In genomic region chr1:60097277-60098023, GRCm38 (mm10) we compare ENCODE assay signal across 8 mouse cellular contexts. TPM values are rescaled to one million over a fixed set of nuclear protein-coding genes. Genes with fewer than 3 reads are reported as not detected.
DNase-seq lines count a peak whose midpoint lies in the region; ATAC-seq and TF ChIP-seq lines count a peak whose summit lies in the region.

No protein-coding gene starts in this region.

- peaks cover 16% of the 10 kb centered on the region for H3K36me3 ChIP-seq in intestine, embryonic 14.5 days (ENCODE audit: control insufficient read depth, insufficient read depth, low read length)

- H3K4me2 ChIP-seq in intestine, embryonic 14.5 days (ENCODE audit: low read length) = peak overlapping the region; percentile 84

- peak; percentile 66 to 69 for DNase-seq in cerebellum, postnatal 36 days
- DNase-seq in gastrocnemius, adult 2 months = peak; percentile 71
- peak; percentile 82 for DNase-seq in intestine, embryonic 14.5 days (ENCODE audit: low spot score)
- peak; percentile 70 to 74 for DNase-seq in left cerebral cortex, postnatal 10 days (ENCODE audit: extremely low spot score in 1 of 2, low spot score in 2 of 2)
- peak; percentile 63 for DNase-seq in right cerebral cortex, postnatal 25 days
- peak; percentile 75 for DNase-seq in yolk sac, embryonic 10.5 days (ENCODE audit: low spot score)

- peak overlapping the region; percentile 91 for H3K4me3 ChIP-seq in gastrocnemius, adult 2 months
- peak overlapping the region; percentile 90 for H3K4me3 ChIP-seq in intestine, embryonic 14.5 days (ENCODE audit: low read depth, low read length)

- H3K27ac ChIP-seq in gastrocnemius, adult 2 months = peak overlapping the region; percentile 98
- H3K27ac ChIP-seq in intestine, embryonic 14.5 days (ENCODE audit: low read depth) = peak overlapping the region; percentile 98

- ATAC-seq in activated CD4-positive, CD25-positive, alpha-beta regulatory T cell, adult 4 months = peak; percentile 78
- peak; percentile 85 for ATAC-seq in intestine, embryonic 14.5 days (replicated peaks; ENCODE audit: low FRiP score, low TSS enrichment, low read depth)
- peak; percentile 76 for ATAC-seq in megakaryocyte progenitor cell, adult 5-6 weeks (replicated peaks; ENCODE audit: poor library complexity)

- H3K4me1 ChIP-seq in intestine, embryonic 14.5 days (replicated peaks; ENCODE audit: control insufficient read depth, insufficient read depth, low read length) = peaks cover 7% of the 10 kb centered on the region; the same call in 1 of the 2 replicates

- H3K9me3 ChIP-seq in intestine, embryonic 14.5 days (ENCODE audit: control insufficient read depth, low read length) = no peaks in the 10 kb centered on the region

- peak overlapping the region; percentile 91 for H3K9ac ChIP-seq in intestine, embryonic 14.5 days (ENCODE audit: low read length)

- no peak for TF ChIP-seq CTCF in gastrocnemius, adult 2 months (IDR thresholded peaks at IDR 0.05)

- WGBS in intestine, embryonic 14.5 days = under 1% methylated on average over 25 of the region's 25 CpGs

- intact Hi-C loops in gastrocnemius, adult 2 months (cut with DNase I) = loop anchor here (5.0 to 10.0 kb wide), 3 partner anchors 85 to 413 kb away; partner anchors contain the start of genes Nbeal1 and Nop58
- intact Hi-C loops in left cerebral cortex, postnatal 10 days (cut with DNase I) = no loop called here

- no peaks in the 10 kb centered on the region for H3K27me3 ChIP-seq in intestine, embryonic 14.5 days (replicated peaks; ENCODE audit: control insufficient read depth, insufficient read depth, low read length)

RNA-seq across cellular contexts. Expression of gene Carf, which starts 0.6 kb away (rescaled TPM):
- polyA plus RNA-seq in activated CD4-positive, CD25-positive, alpha-beta regulatory T cell, adult 4 months (2017; shearing (Covaris generic)) = 1 to 10 TPM; 6.8 to 8.7 TPM
- total RNA-seq in gastrocnemius, adult 2 months (2021) = 1 to 10 TPM; 3.9 to 6.5 TPM
- polyA plus RNA-seq in intestine, embryonic 14.5 days (2014; fragmentation: Nextera tagmentation; extraction: Ambion mirVana) = 6.7 and 7.7 TPM in 2 replicates
- total RNA-seq in left cerebral cortex, postnatal 10 days (2021) = 10 to 100 TPM; 26.7 to 27.1 TPM
- 11.4 and 13.2 TPM in 2 replicates for total RNA-seq in megakaryocyte progenitor cell, adult 5-6 weeks (2015)
- 5.4 and 9.9 TPM in 2 replicates for total RNA-seq in megakaryocyte progenitor cell, adult 5-6 weeks (2017)

RNA-seq across cellular contexts. Expression of gene Wdr12, which starts 1.0 kb away (rescaled TPM):
- polyA plus RNA-seq in activated CD4-positive, CD25-positive, alpha-beta regulatory T cell, adult 4 months (2017; shearing (Covaris generic)) = 10 to 100 TPM; 50.5 to 50.8 TPM
- 10 to 100 TPM; 12.7 to 13.8 TPM for total RNA-seq in gastrocnemius, adult 2 months (2021)
- 51.8 and 60.2 TPM in 2 replicates for polyA plus RNA-seq in intestine, embryonic 14.5 days (2014; fragmentation: Nextera tagmentation; extraction: Ambion mirVana)
- total RNA-seq in left cerebral cortex, postnatal 10 days (2021) = 10 to 100 TPM; 27.1 to 33.0 TPM
- total RNA-seq in megakaryocyte progenitor cell, adult 5-6 weeks (2015) = 71.3 and 84.9 TPM in 2 replicates
- total RNA-seq in megakaryocyte progenitor cell, adult 5-6 weeks (2017) = 107 and 151 TPM in 2 replicates

RNA-seq across cellular contexts. Expression of gene Ica1l, which starts 54.5 kb away (rescaled TPM):
- 1 to 10 TPM in 1 of 2 experiments, under 1 TPM in 1; 0.64 to 1.6 TPM for polyA plus RNA-seq in activated CD4-positive, CD25-positive, alpha-beta regulatory T cell, adult 4 months (2017; shearing (Covaris generic))
- under 1 TPM; 0.20 to 0.48 TPM for total RNA-seq in gastrocnemius, adult 2 months (2021)
- 0.80 and 1.9 TPM in 2 replicates for polyA plus RNA-seq in intestine, embryonic 14.5 days (2014; fragmentation: Nextera tagmentation; extraction: Ambion mirVana)
- 10 to 100 TPM; 43.2 to 47.4 TPM for total RNA-seq in left cerebral cortex, postnatal 10 days (2021)
- total RNA-seq in megakaryocyte progenitor cell, adult 5-6 weeks (2015) = 0.24 and 1.2 TPM in 2 replicates
- 0.64 and 1.0 TPM in 2 replicates for total RNA-seq in megakaryocyte progenitor cell, adult 5-6 weeks (2017)

Comparison
In these comparisons a context has a peak if more than half of its experiments do, and no peak if none do; other contexts are left out.
1. Peak in every context shown above with its lines: DNase-seq, ATAC-seq, H3K4me3 ChIP-seq and H3K27ac ChIP-seq.
2. RNA of gene Ica1l, which starts 54.5 kb away (total RNA-seq): 43.2 to 47.4 TPM in left cerebral cortex, postnatal 10 days; 0.24 to 1.2 TPM in megakaryocyte progenitor cell, adult 5-6 weeks and 0.20 to 0.48 TPM in gastrocnemius, adult 2 months; every median in the first group is over 10 times any median in the second.